Mouse (Mus musculus): Measurements from ENCODE around the gene Gtsf1.
A peak's percentile ranks its signal among the peaks of the same experiment; 100 is the strongest.
"Not testable (repeated sequence)": the region's sequence is repeated elsewhere in the genome, so short reads cannot be mapped to it uniquely, and the experiment has no call there.

The Gtsf1 gene

DNA sequence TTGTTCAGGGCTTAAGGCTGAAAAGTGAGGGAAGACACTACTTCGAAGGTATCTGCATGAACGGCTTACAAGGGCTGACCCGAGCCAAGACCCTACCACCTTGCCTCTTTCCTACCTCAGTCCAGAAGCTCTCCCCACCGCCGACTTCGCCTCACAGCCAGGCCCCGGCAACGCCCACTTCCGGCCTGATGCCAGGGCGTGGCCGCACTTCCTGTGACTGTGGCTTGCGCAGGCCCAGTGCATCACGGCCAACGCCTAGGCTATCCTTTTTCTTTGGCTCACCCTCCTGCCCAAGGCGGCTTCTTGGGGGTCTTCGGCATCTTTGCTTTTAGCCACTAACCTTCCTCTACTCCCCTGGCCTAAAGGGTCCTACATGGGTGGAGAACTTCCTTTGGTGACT is at the start of gene Gtsf1:
Gtsf1 (minus strand) TSS at position 230 of the 400 bp plus-strand sequence.
- peak in 1 of 2 experiments; percentile 20 for DNase-seq

DNA sequence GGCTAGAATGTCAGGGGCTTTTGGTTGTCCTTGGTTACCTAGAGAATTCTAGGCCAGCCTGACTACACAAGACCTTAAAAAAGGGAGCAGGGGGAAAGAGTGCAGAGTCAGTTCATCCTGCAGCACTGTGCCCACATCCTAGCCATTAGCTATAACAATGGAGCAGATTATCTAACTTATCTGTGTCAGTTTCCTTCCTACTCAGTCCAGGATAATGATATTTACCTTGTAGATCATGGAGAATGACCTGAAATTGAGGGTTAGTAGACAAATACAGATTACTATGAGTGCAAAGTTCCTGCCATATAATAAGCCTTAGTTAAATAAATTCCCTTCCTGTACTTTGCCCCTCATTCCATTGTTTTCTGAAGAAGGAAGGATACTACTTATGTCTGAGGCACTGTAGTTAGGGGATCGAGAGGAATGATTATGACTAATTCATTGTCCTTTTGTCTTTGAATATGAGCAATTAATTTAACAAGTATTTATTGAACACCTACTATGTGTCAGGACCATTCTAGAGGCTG is 48.9 kb upstream of the Gtsf1 start:
- no peak for DNase-seq

DNA sequence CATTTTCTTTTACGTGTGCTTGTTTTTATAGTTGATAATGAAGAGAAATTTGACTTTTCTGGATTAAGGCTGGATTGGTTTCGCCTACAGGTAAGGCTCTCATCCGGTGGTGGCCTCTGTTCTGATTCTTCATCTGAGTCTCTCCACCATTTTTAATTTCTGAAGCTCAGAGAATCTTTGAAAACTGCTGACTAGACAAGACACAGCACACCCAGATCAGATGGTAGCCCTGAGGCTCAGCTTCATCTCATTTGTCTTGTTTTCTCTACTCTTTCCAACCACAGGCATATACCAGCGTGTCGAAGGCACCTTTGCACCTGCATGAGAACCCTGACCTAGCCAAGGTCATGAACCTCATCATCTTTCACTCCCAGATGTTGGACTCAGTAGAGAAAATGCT is 43.5 kb upstream of the Gtsf1 start:
- DNase-seq = no peak

DNA sequence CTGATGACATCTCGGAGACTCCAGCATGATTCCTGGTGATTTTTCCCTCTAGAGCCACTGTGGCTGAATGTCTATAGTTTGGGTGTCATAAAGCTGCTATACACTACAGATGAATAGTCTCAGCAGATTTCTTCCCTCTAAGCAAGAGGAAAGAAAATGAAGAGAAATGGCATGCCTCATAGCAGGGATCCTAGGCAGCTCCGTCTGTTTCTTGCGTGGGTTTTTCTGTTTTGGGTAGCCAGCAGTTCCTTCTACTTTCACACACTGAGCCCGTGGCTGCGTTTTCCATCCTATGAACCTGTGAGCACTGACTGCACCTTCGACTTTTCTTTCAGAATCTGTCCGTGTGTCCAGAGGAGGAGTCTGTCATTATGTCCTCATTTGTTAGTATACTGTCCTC is 42.9 kb upstream of the Gtsf1 start:
- no peak for DNase-seq

DNA sequence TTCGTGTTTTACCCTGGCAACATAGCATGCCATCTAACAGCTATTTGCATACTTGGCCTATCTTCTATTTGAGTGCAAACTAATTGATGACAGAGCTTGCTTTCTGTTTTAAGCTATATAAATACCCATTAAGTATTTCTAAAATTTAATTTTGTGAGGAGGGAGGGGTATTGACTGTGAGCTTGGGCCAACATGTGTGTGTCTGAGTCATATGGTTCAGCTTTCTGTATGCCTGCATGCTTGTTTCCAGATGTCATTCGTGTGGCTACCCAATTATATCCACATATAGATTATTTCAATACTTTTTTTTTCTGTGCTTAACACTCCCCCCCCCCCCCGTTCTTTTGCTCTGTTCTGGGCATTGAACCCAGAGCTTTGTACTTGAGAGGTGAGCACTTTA is 42.0 kb upstream of the Gtsf1 start:
- no peak for DNase-seq

DNA sequence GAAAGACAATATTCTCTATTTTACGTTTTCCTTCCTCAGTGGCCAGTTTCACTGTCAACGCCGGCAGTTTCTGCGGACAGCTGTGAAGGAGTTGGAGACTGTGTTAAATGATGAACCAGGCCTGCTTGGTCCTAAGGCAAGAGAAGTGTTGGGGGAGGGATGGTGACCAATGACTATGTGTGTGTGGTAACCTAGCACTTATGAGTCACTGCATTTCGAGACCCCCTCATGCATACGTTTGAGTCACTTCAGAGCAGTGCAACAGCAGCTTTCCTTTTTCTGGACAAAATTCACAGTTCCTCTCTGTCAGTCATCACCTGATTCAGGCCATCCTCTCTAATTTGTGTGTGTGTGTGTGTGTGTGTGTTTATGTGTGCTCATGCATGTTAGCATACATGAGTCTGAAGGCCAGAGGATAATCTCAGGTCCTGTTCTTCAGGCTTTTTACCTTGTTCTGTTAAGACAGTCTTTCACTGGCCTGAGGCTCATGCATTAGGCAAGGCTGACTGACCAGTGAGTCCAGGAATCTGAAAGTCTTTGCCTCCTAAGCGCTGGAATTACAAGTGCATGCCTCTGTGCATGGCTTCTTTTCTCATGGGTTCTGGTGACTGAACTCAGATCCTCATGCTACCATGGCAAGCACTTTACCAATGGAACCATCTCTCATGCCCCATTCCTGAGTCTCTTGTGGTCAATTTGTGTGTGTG is 41.4 kb upstream of the Gtsf1 start:
- DNase-seq = no peak

DNA sequence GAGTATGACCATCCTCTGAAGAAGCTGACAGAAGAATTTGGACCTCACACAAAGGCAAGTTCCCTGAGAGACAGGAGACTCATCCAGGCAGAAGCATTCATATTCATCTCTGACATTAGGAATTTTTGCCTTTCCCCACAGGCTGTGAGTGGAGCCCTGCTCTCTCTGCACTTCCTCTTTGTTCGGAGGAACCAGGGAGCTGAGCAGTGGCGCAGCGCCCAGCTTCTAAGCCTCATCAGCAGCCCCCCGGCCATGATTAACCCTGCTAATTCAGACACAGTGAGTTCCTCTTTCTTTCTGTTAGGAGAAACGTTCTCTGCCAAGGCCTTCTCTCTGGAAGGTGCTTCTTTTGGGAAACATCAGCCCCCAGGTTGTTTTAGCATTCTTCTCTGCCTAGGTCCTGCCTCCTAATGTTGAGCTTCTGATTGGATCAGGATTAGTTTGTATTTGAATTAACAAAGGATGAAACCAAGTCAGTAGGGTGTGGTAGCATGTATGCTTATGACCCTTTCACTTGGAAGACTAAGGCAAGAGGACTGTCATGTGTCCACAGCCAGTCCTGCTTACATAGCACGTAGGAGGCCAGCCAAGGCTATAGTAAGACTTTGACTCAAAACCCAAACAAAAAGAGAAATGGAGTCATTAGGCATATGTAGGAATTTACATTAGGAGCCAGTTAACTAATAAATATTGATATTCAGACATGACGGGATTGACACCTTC is 32.4 kb upstream of the Gtsf1 start:
- DNase-seq = peak in 1 of 2 experiments; percentile 25

DNA sequence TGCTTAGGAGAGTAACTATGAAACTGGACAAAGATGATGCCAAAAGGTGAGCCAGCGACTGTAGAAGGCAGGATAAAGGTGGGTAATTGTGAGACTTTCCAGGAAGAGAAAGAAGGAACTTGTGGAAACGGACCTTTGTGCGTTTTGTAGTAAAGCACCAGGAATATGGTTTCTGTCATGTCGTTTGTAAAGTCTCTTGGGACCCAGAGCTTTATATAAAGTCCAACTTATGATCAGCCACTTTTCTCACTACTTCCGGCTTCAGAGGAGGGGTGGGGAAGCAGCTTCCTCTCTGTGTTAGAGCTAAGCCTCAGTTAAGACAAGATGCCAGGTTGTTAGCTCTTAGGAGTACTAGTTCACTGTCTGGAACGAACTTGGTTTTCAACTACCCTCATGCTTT is 24.2 kb upstream of the Gtsf1 start:
- DNase-seq = no peak

DNA sequence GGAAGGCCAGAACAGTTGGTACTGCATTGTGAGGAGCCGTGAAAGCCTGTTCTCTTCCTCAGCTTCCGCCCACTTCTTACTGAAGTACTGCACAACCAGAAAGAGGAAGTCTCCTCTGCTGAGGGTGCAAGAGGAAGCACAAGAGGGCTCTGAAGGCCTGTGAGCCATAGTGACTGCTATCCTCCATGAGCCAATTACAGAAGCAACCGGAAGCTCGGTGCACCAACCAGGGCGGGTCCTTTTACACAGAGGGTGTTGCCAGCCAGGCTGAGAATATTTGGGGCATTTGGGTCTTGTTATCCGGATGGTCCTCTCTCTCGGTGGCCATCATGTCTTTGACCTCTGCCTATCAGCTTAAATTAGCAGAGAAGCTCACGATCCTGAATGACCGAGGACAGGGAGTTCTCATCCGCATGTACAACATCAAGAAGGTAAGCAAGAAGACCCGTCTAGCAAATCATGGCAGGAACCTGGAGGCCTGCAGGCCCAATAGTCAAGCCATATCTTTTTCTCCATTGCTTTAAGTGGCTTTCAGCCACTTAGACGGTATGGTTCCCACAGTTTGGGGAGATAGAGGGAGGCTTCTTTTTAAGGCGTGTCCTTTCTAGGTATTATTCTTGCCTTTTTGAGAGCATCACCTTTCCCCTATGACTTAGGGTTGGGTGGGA is 23.4 kb upstream of the Gtsf1 start, which contains the start of gene Nckap1l:
Nckap1l (plus strand) TSS at position 244 of the 668 bp plus-strand sequence.
- DNase-seq = peak; percentile 69 to 73

DNA sequence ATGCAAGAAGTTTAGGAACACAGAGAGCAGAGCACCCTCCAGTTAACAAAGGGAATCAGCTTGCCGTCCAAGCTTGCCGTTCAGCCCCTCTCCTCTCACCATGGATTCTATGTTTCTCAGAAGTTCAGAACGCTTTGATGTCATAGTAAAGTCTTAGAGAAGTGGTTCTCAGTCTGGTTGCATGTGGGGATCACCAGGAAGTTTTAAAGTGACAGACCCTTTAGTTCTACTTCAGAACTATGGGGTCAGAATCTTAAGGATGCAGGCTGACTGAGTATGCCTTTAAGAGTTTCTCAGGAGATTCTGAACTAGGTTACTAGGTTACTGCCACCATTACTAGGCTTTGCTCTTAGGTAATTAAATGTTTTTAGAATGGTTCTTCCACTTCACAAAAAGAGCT is 18.1 kb upstream of the Gtsf1 start, which contains the start of gene Gtsf2:
Gtsf2 (minus strand) TSS at position 101 of the 400 bp plus-strand sequence.
- no peak for DNase-seq

DNA sequence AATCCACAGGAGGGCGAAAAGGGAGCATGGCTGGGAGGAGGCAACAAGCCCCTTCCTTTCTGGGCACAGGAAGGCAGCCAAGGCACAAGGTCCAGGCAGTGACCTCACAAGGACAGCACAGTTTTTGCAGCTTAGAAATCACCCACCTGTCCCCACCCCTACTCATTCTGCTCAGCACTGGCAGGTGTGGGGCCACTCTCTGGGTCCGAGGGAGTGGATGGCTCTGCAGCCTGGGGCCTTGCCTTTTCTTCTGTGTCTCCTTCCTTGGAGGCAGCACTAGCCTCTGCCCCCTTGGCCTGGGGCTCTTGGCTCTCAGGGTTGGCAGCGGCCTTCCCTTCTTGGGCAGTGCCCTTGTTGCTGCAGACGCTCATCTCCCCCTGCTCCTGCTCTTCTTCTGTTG is 15.7 kb upstream of the Gtsf1 start:
- not testable (repeated sequence) for DNase-seq

DNA sequence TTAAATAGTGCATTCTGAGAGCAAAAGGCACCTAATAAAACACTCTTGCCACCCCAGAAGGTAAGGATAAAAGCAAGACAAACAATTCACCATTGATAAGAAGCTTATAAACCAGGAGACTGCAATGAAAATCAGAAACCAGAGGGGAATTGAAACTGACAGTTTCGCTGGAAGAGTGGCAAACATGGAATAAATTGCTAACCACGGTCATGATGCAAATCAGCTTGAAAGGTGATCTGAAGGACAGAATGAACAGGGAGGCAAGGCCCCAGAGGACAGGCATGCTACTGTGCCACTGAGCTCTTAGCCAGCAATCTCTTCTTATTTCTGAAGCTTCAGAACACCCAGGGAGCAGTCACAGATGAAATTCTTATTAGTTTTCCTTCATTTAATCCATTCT is 3.3 kb downstream of the Gtsf1 start:
- DNase-seq = no peak

DNA sequence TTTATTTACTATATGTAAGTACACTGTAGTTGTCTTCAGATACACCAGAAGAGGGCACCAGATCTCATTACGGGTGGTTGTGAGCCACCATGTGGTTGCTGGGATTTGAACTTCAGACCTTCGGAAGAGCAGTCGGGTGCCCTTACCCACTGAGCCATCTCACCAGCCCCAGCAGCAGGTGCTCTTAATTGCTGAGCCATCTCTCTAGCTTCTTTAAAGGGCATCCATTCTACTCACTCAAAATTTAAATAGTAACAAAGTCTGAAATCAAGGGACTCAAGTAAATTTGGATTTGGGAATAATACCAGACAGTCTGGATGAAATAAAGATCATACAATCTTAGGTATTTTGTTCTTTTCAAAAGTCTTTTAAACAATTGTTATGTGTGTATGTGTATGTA is 24.7 kb downstream of the Gtsf1 start:
- not testable (repeated sequence) for DNase-seq

DNA sequence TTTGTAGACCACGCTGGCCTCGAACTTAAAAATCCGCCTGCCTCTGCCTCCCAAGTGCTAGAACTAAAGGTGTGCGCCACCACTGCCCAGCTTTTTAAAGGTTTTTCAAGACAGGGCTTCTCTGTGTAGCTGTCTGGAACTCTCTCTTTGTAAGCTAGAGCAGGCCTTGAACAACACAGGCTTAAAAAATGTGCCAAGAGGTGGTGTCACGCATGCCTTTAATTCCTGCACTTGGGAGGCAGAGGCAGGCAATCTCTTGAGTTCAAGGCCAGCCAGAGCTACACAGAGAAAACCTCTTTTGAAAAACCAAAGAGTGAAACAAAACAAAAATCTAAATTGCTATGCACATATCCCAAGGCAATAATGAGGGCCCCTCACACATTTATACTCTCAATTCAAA is 28.9 kb downstream of the Gtsf1 start:
- DNase-seq = no peak

DNA sequence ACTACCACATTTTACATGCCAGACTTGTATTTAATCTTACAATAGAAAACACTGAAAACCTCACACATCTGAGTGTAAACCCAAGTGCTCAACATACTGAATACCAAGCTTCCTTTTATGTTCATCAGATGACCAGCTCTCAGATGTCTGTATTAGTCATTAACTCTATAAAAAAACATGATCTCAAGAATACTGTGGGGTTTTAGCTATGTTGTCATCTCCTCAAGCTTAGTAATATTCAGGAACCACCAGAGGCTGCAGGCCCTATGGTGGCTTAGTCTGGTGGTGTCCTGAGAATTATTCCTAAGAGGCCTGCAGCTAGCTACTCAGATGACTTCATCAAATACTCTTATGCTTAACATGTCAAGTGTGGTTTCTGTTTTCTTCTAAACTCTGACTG is 36.7 kb downstream of the Gtsf1 start:
- DNase-seq = no peak

DNA sequence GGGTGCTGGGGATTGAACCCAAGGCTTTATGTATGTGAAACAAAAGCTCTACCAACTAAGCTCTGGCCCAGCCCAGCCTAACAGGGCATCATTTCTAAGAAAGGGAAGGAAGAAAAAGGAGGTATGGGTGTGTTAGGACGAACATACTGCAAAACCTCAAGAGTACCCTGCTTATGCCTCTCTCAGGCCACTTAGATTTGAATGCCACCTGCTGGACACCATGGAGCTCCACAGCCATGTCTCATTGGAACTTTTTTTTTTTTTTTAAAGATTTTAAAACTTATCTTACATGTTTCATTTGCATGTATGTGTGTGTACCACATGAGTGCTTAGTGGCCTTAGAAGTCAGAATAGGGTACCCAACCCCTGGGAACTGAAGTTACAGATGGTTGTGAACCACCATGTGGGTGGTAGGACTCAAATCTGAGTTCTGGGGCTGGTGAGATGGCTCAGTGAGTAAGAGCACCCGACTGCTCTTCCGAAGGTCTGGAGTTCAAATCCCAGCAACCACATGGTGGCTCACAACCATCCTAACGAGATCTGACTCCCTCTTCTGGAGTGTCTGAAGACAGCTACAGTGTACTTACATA is 41.6 kb downstream of the Gtsf1 start:
- no peak for DNase-seq

DNA sequence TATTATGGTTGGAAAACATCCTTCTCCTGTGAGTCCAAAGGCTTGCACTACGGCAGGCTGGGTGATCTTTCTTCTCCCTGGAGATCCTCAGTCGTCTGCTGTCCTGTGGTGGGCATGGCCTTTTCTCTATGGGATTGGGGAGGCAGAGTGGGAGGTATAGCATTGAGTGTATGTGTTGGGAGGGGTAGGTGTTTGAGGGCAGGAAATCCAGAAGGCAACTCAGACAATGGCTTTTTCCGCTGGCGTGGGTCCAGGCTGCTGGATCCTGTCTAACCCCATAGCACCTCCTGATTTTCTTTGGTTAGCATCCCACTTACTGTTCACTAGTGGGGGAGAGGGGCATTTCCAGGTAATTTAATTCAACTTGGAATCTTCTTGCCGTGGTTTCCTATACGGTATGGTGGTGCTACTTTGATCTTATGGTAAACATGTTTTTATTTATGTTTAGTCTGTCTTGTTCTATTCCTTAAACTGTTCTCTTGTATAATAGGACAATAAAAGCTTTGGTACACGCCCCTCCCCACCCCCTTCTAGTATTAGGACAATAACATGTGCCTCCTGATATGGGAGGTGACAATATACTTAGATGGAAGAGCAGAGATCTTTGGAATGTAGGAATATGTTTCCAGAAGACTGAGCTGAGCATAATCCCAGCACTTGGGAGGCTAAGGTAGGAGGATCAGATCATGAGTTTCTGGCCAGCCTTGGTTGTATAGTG is 46.3 kb downstream of the Gtsf1 start:
- peak; percentile 81 to 88 for DNase-seq

DNA sequence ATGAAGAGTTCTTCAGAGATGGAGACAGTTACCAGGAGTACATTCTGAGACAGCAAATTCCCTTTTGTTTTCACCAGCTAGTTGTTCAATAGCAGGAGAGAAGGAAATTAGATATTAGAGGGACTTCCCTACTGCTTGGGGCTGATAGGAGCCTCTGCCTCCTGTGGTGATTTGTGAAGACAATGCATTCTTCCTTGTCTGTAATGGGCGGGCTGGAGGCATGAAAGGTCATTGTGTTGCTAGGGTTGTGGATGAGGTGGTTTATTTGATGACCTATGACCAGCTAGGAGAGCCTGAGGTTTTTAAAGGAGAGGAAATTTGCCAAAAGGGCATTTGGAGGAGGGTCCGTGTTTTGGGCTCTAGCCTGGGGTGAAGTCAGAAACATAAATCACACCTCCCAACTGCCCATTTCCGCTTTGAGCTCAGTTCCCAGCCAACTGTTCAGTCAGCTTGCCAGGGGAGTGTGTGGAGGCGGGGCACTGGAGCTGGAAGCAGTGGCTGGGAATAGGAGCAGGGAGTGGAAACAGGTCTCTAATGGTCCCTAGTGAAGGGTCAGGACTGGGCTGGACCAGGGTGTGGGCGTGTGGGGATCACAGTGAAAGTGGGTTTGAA is 47.4 kb downstream of the Gtsf1 start:
- DNase-seq = peak; percentile 75 to 85

DNA sequence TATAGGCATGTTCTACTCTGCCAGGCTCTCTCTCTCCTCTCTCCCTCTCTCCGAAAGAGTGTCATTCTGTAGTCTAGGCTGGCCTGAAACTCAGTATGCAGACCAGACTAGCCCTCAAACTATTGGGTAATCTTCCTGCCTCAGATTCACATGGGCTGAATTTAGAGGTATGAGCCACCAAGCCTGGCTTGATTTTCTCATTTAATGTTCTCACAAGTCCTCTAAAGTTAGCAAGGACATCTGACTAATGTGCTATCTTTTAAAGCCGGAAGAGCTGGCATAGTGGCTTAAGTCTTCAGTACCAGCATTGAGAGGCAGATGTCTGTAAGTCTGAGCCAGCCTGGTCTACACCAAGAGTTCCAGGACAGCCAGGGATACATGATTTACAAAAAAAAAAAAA is 48.2 kb downstream of the Gtsf1 start:
- no peak for DNase-seq

DNA sequence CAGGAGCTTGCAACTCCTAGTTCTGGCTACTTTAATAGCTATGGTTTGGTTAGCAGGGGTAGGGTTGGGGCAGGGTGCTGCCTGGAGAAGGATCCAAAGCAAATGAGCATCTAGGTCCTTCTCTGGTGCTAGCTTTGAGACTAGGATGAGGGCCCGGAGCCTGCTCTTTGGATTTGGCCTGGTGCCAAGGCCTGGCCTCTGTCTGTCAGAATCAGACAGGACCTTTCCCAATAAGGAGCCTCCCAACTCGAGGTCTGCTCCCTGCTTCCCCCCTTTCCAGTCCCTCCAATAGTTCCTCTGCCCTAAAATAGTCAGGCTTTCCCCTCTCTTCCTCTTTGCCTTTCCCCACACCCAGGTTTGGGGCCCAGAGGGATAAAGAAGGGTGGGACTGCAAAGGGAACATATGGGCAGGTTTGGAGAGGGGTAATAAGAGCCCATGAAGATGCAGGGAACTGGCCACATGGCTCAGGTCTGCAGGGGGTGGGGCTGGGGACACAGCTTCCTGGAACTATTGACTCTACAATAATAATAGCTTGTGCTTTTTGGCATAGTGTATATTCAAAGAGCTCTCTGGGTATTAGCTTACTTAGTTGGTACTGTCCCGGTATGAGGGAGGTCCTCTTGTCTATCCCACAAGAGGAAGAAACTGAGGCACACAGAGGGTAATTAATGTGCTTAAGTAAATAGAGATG is 51.5 kb downstream of the Gtsf1 start:
- no peak for DNase-seq
